Comparison of ENCODE assay signal across 21 mouse cellular contexts in the genomic region with DNA sequence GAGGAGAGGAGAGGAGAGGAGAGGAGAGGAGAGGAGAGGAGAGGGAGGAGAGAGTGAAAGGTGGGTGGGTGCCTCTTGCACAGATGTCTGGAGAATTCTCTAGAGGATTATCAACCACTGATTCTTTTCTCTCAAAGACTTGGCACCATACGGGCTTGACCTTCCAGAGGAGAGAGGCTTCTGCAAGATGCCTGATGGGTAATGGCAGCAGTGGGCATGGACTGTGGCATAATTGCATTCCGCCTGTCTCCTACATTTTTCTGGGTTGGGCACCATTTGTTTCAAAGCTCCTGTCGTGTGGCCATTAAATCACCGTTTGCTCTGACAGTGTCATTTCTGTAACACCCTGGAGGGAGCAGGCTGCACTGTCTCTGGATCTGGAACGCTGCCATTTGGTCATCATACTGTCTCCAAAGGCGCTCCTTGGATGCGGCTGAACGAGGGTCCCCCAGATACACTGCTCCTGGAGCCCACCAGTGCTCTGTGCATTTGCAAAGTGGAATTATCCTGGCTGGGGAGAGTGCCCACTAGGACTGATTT. TPM values are rescaled to one million over a fixed set of nuclear protein-coding genes. Genes with fewer than 3 reads are reported as not detected.
A peak's percentile ranks its signal among the peaks of the same experiment; 100 is the strongest.
DNase-seq lines count a peak whose midpoint lies in the region; ATAC-seq lines count a peak whose summit lies in the region.
"Had no signal": no experiment of that assay in that cellular context is flagged by ENCODE, and none has a peak within 500 bp of the region (broad histone marks: within the 10 kb centered on the region; RNA-seq: fewer than 3 reads in every experiment).

No protein-coding gene starts in this region.

- no peak overlapping the region for H3K9ac ChIP-seq in forebrain, embryonic 16.5 days (replicated peaks; ENCODE audit: low read depth, low read length)
- no peak overlapping the region for H3K9ac ChIP-seq in forebrain, embryonic 12.5 days
- H3K9ac ChIP-seq in midbrain, embryonic 11.5 days (ENCODE audit: low read length): no peak overlapping the region
- H3K9ac ChIP-seq in midbrain, embryonic 16.5 days (ENCODE audit: low read depth, low read length): no peak overlapping the region
- H3K9ac ChIP-seq: liver, embryonic 13.5 days had no signal

- WGBS in forebrain, embryonic 16.5 days: 52% methylated on average over 8 of the region's 8 CpGs
- WGBS in forebrain, embryonic 12.5 days: 76% methylated on average over 8 of the region's 8 CpGs
- WGBS in midbrain, embryonic 11.5 days: 73% methylated on average over 8 of the region's 8 CpGs
- WGBS in midbrain, embryonic 16.5 days: 45% methylated on average over 8 of the region's 8 CpGs

- H3K4me3 ChIP-seq in forebrain, embryonic 16.5 days (replicated peaks; ENCODE audit: low read length): no peak overlapping the region
- H3K4me3 ChIP-seq in forebrain, embryonic 12.5 days (replicated peaks): no peak overlapping the region
- H3K4me3 ChIP-seq in midbrain, embryonic 11.5 days (ENCODE audit: low read depth, low read length): no peak overlapping the region
- H3K4me3 ChIP-seq in midbrain, embryonic 16.5 days (ENCODE audit: low read depth, low read length): no peak overlapping the region
- H3K4me3 ChIP-seq: gastrocnemius, adult 2 months; liver, embryonic 13.5 days had no signal

- ATAC-seq in forebrain, embryonic 16.5 days: no peak
- no peak for ATAC-seq in forebrain, embryonic 12.5 days (ENCODE audit: low FRiP score)
- ATAC-seq in midbrain, embryonic 11.5 days (ENCODE audit: low FRiP score): no peak
- ATAC-seq in midbrain, embryonic 16.5 days: no peak
- ATAC-seq: activated CD4-positive, CD25-positive, alpha-beta regulatory T cell, adult 4 months; intestine, postnatal 0 days had no signal

- no peaks in the 10 kb centered on the region for H3K36me3 ChIP-seq in forebrain, embryonic 16.5 days (ENCODE audit: control insufficient read depth, insufficient read depth)
- no peaks in the 10 kb centered on the region for H3K36me3 ChIP-seq in forebrain, embryonic 12.5 days (replicated peaks)
- H3K36me3 ChIP-seq in midbrain, embryonic 11.5 days (ENCODE audit: control insufficient read depth, insufficient read depth, low read length): no peaks in the 10 kb centered on the region
- H3K36me3 ChIP-seq in midbrain, embryonic 16.5 days (ENCODE audit: control insufficient read depth, insufficient read depth, low read length): no peaks in the 10 kb centered on the region
- H3K36me3 ChIP-seq: G1E; liver, embryonic 13.5 days had no signal

- H3K27ac ChIP-seq in forebrain, embryonic 16.5 days (ENCODE audit: low read length): peak overlapping the region; percentile 14; the same call in 1 of the 2 replicates
- no peak overlapping the region for H3K27ac ChIP-seq in forebrain, embryonic 12.5 days
- H3K27ac ChIP-seq in midbrain, embryonic 11.5 days (ENCODE audit: low read depth, low read length): no peak overlapping the region
- no peak overlapping the region for H3K27ac ChIP-seq in midbrain, embryonic 16.5 days (ENCODE audit: low read length)
- H3K27ac ChIP-seq: gastrocnemius, adult 2 months; liver, embryonic 13.5 days had no signal

- H3K4me1 ChIP-seq in forebrain, embryonic 16.5 days (replicated peaks; ENCODE audit: control insufficient read depth, insufficient read depth, low read length): peaks cover 10% of the 10 kb centered on the region
- peaks cover 6% of the 10 kb centered on the region for H3K4me1 ChIP-seq in forebrain, embryonic 12.5 days
- no peaks in the 10 kb centered on the region for H3K4me1 ChIP-seq in midbrain, embryonic 11.5 days (ENCODE audit: control insufficient read depth, insufficient read depth, low read length)
- H3K4me1 ChIP-seq in midbrain, embryonic 16.5 days (ENCODE audit: control insufficient read depth, insufficient read depth, low read length): peaks cover 8% of the 10 kb centered on the region

- peak; percentile 57 for DNase-seq in midbrain, embryonic 11.5 days (ENCODE audit: low spot score, missing footprints)
- peak; percentile 69 for DNase-seq in MN1 (ENCODE audit: low spot score)
- DNase-seq in cerebellum, postnatal 14 days: peak; percentile 67 to 77
- DNase-seq in spleen, postnatal 14 days (ENCODE audit: low spot score in 2 of 2): no peak
- DNase-seq: adrenal gland, adult 8-10 months; B cell, adult 2 months; gastrocnemius, adult 2 months; kidney, postnatal 36 days; layer of hippocampus, postnatal 36 days; liver, embryonic 13.5 days; lung, adult 2 months; lung, postnatal 14 days; thymus, adult 18-20 months; thymus, postnatal 36 days had no signal

- H3K4me2 ChIP-seq in forebrain, embryonic 16.5 days (ENCODE audit: low read length): no peak overlapping the region
- no peak overlapping the region for H3K4me2 ChIP-seq in forebrain, embryonic 12.5 days
- no peak overlapping the region for H3K4me2 ChIP-seq in midbrain, embryonic 11.5 days
- no peak overlapping the region for H3K4me2 ChIP-seq in midbrain, embryonic 16.5 days (ENCODE audit: low read length)
- H3K4me2 ChIP-seq: liver, embryonic 13.5 days had no signal

- H3K9me3 ChIP-seq in forebrain, embryonic 16.5 days (ENCODE audit: control insufficient read depth, low read length): no peaks in the 10 kb centered on the region
- no peaks in the 10 kb centered on the region for H3K9me3 ChIP-seq in forebrain, embryonic 12.5 days
- H3K9me3 ChIP-seq in midbrain, embryonic 11.5 days (ENCODE audit: control insufficient read depth, low read length): no peaks in the 10 kb centered on the region
- H3K9me3 ChIP-seq in midbrain, embryonic 16.5 days (replicated peaks; ENCODE audit: control insufficient read depth, low read length, poor library complexity, severe bottlenecking): no peaks in the 10 kb centered on the region
- H3K9me3 ChIP-seq: liver, embryonic 13.5 days had no signal

- no peaks in the 10 kb centered on the region for H3K27me3 ChIP-seq in forebrain, embryonic 16.5 days (replicated peaks; ENCODE audit: control insufficient read depth, insufficient read depth, low read length)
- peaks cover 4% of the 10 kb centered on the region; the same call in 1 of the 2 replicates for H3K27me3 ChIP-seq in forebrain, embryonic 12.5 days
- H3K27me3 ChIP-seq in midbrain, embryonic 11.5 days (ENCODE audit: control insufficient read depth, insufficient read depth, low read length): no peaks in the 10 kb centered on the region
- H3K27me3 ChIP-seq in midbrain, embryonic 16.5 days (ENCODE audit: control insufficient read depth, insufficient read depth, low read depth, low read length): no peaks in the 10 kb centered on the region
- H3K27me3 ChIP-seq: CH12.LX; liver, embryonic 13.5 days had no signal

RNA-seq across cellular contexts. Expression of gene Ccdc60, which starts 30.4 kb away (rescaled TPM):
- 0.78 and 0.92 TPM in 2 replicates for polyA plus RNA-seq in forebrain, embryonic 16.5 days (2015; fragmentation: Nextera tagmentation; extraction: Ambion mirVana)
- 0.62 and 1.2 TPM in 2 replicates for polyA plus RNA-seq in forebrain, embryonic 12.5 days (2016; fragmentation: Nextera tagmentation; extraction: Ambion mirVana)
- 1.9 and 2.7 TPM in 2 replicates for polyA plus RNA-seq in midbrain, embryonic 11.5 days (2014; fragmentation: Nextera tagmentation; extraction: Ambion mirVana)
- polyA plus RNA-seq in midbrain, embryonic 16.5 days (2015; fragmentation: Nextera tagmentation; extraction: Ambion mirVana): 2.7 and 3.1 TPM in 2 replicates
- polyA plus RNA-seq: activated CD4-positive, CD25-positive, alpha-beta regulatory T cell, adult 4 months; G1E had no signal

Comparison
In these comparisons a context has a peak if more than half of its experiments do, and no peak if none do; other contexts are left out.
1. DNase-seq: peak in midbrain, embryonic 11.5 days (single experiment), MN1 (single experiment) and cerebellum, postnatal 14 days (2 of 2); none in spleen, postnatal 14 days (0 of 2).